Mouse (Mus musculus) hindbrain, embryonic 14.5 days (tissue): ENCODE data around the gene Card19. TPM values are rescaled to one million over a fixed set of nuclear protein-coding genes. Genes with fewer than 3 reads are reported as not detected.
A peak's percentile ranks its signal among the peaks of the same experiment; 100 is the strongest.

Experiments used
- ATAC-seq: fragments of 200-750 bp; cut with Nextera tagmentation; 2 replicates; pipeline ENCODE4 v1.8.0; 2017; ENCODE audit warnings: moderate number of reproducible peaks, mild to moderate bottlenecking, moderate TSS enrichment, moderate library complexity; ENCODE audit not compliant: low FRiP score
- DNase-seq: peaks from one replicate; pipeline ENCODE4 v3.0.0-alpha.2; 2015; ENCODE audit warnings: low spot score
- H3K27ac ChIP-seq: fragments of 300-500 bp; sonication (generic); 2 replicates; pipeline ENCODE4 v1.5.1; 2014; ENCODE audit warnings: mild to moderate bottlenecking, moderate library complexity
- H3K27me3 ChIP-seq: fragments of 300-500 bp; sonication (generic); 2 replicates; pipeline ENCODE4 v1.6.1; 2014; ENCODE audit warnings: mild to moderate bottlenecking, low read length, mixed read lengths; ENCODE audit not compliant: control insufficient read depth, insufficient read depth
- H3K36me3 ChIP-seq: fragments of 300-500 bp; sonication (generic); replicated peaks from 2 replicates; pipeline ENCODE4 v1.6.1; 2014; ENCODE audit not compliant: control insufficient read depth, insufficient read depth
- H3K4me1 ChIP-seq: fragments of 300-500 bp; sonication (generic); replicated peaks from 2 replicates; pipeline ENCODE4 v1.6.1; 2014; ENCODE audit warnings: antibody characterized with exemption, low read length, mixed read lengths; ENCODE audit not compliant: control insufficient read depth, insufficient read depth
- H3K4me2 ChIP-seq: fragments of 300-500 bp; sonication (generic); replicated peaks from 2 replicates; pipeline ENCODE4 v1.6.1; 2014; ENCODE audit warnings: mild to moderate bottlenecking, moderate library complexity
- H3K4me3 ChIP-seq: fragments of 300-500 bp; sonication (generic); replicated peaks from 2 replicates; pipeline ENCODE4 v1.5.1; 2014; ENCODE audit warnings: mild to moderate bottlenecking, low read length
- H3K9ac ChIP-seq: fragments of 300-500 bp; sonication (generic); 2 replicates; pipeline ENCODE4 v1.6.1; 2014
- H3K9me3 ChIP-seq: fragments of 300-500 bp; sonication (generic); 2 replicates; pipeline ENCODE4 v1.6.1; 2016; ENCODE audit warnings: low read length; ENCODE audit not compliant: control insufficient read depth
- WGBS: fragments of 180-500 bp; shearing (Covaris S2); extraction: QIAGEN DNeasy Blood & Tissue Kit; methylation state at CpG from one replicate; pipeline ENCODE4 v1.1.7; 2014; 5-methylcytosine and 5-hydroxymethylcytosine counted together
- polyA plus RNA-seq: library from polyadenylated mRNA; unstranded; fragments of >200 nt; fragmentation: Nextera tagmentation; extraction: Ambion mirVana; gene quantifications from 2 replicates; pipeline ENCODE4 v1.2.1, GENCODE M21; 2014

The Card19 gene
- polyA plus RNA-seq, 1 experiment from 2014 or later, result 37.0 TPM

DNA sequence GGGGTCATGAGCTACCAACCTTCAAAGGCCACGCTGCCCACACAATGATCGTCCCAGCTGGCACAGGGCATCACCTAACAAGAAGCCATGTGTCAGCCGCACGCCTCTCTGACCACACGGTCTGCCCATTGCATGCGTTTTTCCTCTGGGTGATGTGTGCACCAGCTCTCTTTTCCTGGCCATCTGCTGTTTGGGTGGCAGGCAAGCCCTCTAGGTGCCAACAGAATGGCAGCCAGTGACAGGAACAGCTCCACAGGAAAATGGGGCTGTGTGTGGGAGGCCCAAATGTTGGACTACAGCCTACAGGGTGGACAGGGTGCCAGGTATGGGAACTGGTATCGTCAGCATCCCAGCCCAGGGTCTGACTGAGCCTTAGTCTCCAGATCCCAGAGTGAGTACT is 43.5 kb downstream of the Card19 start:
- H3K9ac ChIP-seq, result no peak overlapping the region
- H3K4me2 ChIP-seq, result no peak overlapping the region
- no peaks in the 10 kb centered on the region for H3K9me3 ChIP-seq
- H3K4me1 ChIP-seq, result no peaks in the 10 kb centered on the region
- no peaks in the 10 kb centered on the region for H3K36me3 ChIP-seq
- 75% methylated on average over 7 of the region's 7 CpGs for WGBS
- no peak overlapping the region for H3K4me3 ChIP-seq
- H3K27ac ChIP-seq, result no peak overlapping the region
- DNase-seq (no peak), ATAC-seq (peak; percentile 47; the same call in 1 of the 2 replicates)
- H3K27me3 ChIP-seq, result no peaks in the 10 kb centered on the region

GRCm38 (mm10) chr13:49171729-49172128 is 44.1 kb downstream of the Card19 start:
- Histone ChIP-seq H3K4me1 (no peaks in the 10 kb centered on the region), H3K27ac (no peak overlapping the region), H3K9ac (no peak overlapping the region), H3K9me3 (no peaks in the 10 kb centered on the region), H3K36me3 (no peaks in the 10 kb centered on the region), H3K27me3 (no peaks in the 10 kb centered on the region), H3K4me2 (no peak overlapping the region), H3K4me3 (no peak overlapping the region)
- WGBS, result 78% methylated on average over 1 of the region's 1 CpGs
- ATAC-seq (no peak), DNase-seq (no peak)

DNA sequence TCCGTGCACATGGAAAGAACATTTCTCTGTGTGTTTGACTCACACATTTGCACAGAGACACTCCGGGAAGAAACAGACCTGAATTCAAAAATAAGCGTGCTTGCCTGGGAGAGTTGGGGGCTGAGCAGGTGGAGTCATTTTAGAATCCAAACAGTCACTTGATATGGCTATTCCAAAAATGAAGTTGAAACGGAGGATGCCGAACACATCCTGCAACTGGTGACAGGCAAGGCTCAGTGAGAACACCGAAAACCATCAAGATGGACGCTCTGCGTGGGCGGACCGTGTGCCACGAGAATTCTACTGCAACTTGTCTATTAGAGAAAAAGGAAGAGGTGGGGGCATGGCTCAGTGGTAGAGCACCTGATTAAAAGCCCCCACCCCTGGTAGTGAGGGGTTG is 45.2 kb downstream of the Card19 start:
- Histone ChIP-seq H3K4me1 (no peaks in the 10 kb centered on the region), H3K27ac (no peak overlapping the region), H3K36me3 (no peaks in the 10 kb centered on the region), H3K9ac (no peak overlapping the region), H3K9me3 (no peaks in the 10 kb centered on the region), H3K27me3 (no peaks in the 10 kb centered on the region), H3K4me2 (no peak overlapping the region), H3K4me3 (no peak overlapping the region)
- WGBS, result 96% methylated on average over 11 of the region's 11 CpGs
- DNase-seq (no peak), ATAC-seq (no peak)

- no peak overlapping the region for H3K9ac ChIP-seq
- no peak overlapping the region for H3K4me3 ChIP-seq
- ATAC-seq (peak; percentile 54; the same call in 1 of the 2 replicates), DNase-seq (peak; percentile 89)
- no peaks in the 10 kb centered on the region for H3K36me3 ChIP-seq
- H3K27ac ChIP-seq, result no peak overlapping the region
- no peaks in the 10 kb centered on the region for H3K9me3 ChIP-seq
- no peaks in the 10 kb centered on the region for H3K27me3 ChIP-seq
- no peaks in the 10 kb centered on the region for H3K4me1 ChIP-seq
- no peak overlapping the region for H3K4me2 ChIP-seq
- WGBS, result 19% methylated on average over 17 of the region's 17 CpGs
Observed at GRCm38 (mm10) chr13:49169448-49170207, 46.2 kb downstream of the Card19 start.

DNA sequence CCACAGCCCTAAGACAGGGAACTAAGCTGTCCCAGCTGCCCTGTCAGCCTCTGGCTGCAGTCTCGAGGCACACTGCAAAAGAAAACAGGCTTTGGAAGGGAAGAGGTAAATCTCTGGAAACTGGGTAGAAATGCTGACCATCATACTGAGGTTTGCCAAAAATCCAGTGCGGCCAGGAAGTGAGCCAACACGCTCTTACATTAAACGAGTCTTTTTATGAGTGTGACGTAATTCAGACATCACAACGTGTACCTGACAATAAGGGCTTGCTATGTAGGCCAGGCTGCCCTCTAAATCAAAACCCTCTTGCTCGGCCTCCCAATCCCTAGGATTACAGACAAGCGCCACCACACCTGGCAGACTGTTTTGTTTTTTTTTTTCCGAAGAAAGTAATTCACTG is 48.8 kb downstream of the Card19 start:
- no peak overlapping the region for H3K9ac ChIP-seq
- H3K36me3 ChIP-seq, result no peaks in the 10 kb centered on the region
- no peaks in the 10 kb centered on the region for H3K4me1 ChIP-seq
- H3K27me3 ChIP-seq, result no peaks in the 10 kb centered on the region
- H3K4me2 ChIP-seq, result no peak overlapping the region
- ATAC-seq, result no peak
- H3K27ac ChIP-seq, result no peak overlapping the region
- H3K9me3 ChIP-seq, result no peaks in the 10 kb centered on the region
- WGBS, result 84% methylated on average over 9 of the region's 9 CpGs
- no peak overlapping the region for H3K4me3 ChIP-seq
- DNase-seq, result no peak

DNA sequence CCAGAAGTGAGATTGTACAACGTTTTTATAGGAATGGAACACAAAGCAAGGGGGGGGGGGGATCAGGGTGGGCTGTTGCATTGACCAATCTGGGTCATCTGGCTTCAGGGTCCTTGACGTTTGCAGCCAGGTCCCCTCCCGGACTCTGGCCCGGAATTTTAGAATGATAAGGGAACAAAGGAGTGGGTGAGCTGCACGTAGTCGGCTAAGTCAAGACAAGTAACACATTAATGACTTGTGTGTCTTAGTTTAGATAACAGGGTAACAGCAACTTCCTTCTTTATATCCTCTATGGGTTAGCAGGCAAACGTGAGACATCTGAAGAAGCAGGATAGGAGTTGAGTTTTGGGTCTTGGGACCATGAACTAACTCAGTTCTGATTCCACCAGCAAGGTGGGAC is 52.2 kb downstream of the Card19 start:
- ATAC-seq (no peak), DNase-seq (no peak)
- H3K36me3 ChIP-seq, result no peaks in the 10 kb centered on the region
- H3K4me1 ChIP-seq, result no peaks in the 10 kb centered on the region
- no peak overlapping the region for H3K27ac ChIP-seq
- no peak overlapping the region for H3K4me3 ChIP-seq
- H3K4me2 ChIP-seq, result no peak overlapping the region
- H3K9me3 ChIP-seq, result no peaks in the 10 kb centered on the region
- H3K27me3 ChIP-seq, result no peaks in the 10 kb centered on the region
- no peak overlapping the region for H3K9ac ChIP-seq
- 88% methylated on average over 7 of the region's 7 CpGs for WGBS

DNA sequence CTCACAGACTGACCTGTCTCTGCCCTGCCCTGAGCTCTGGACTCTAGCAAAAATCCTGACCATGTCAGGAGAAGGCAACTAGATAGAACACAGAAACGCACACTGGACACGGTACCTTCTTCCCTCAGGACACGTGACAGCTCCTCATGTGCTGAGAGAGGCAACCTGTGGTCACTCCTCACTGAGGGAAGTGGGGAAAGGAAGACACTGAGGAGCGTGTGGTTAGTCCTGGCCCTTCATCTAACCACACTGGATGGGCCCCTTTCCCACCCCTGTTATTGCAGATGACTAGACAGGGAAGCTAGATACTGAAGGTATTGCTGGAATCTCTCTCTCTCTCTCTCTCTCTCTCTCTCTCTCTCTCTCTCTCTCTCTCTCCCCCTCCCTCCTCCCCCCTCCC is 53.1 kb downstream of the Card19 start:
- H3K4me2 ChIP-seq, result no peak overlapping the region
- H3K36me3 ChIP-seq, result no peaks in the 10 kb centered on the region
- H3K9me3 ChIP-seq, result no peaks in the 10 kb centered on the region
- DNase-seq, result no peak
- no peak for ATAC-seq
- 78% methylated on average over 4 of the region's 4 CpGs for WGBS
- no peaks in the 10 kb centered on the region for H3K4me1 ChIP-seq
- H3K9ac ChIP-seq, result no peak overlapping the region
- no peaks in the 10 kb centered on the region for H3K27me3 ChIP-seq
- no peak overlapping the region for H3K4me3 ChIP-seq
- H3K27ac ChIP-seq, result no peak overlapping the region

DNA sequence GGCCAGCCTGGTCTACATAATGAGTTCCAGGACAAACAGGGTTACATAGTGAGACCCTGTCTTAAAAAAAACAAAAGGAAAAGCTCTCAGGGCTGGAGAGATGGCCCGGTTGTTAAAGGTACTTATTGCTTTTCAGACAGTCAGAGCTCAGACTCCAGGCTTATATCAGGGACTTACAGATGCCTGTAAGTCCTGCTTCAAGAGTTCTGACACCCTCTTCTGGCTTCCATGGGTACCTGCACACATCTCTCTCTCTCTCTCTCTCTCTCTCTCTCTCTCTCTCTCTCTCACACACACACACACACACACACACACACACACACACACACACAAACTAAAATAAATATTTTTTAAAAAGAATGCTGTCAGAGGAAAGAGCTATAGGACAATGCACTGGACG is 54.6 kb downstream of the Card19 start:
- Histone ChIP-seq H3K9me3 (no peaks in the 10 kb centered on the region; the same call in 1 of the 2 replicates), H3K4me1 (no peaks in the 10 kb centered on the region), H3K4me2 (no peak overlapping the region), H3K27ac (no peak overlapping the region), H3K27me3 (no peaks in the 10 kb centered on the region), H3K36me3 (no peaks in the 10 kb centered on the region), H3K9ac (no peak overlapping the region), H3K4me3 (no peak overlapping the region)
- WGBS, result 70% methylated on average over 2 of the region's 2 CpGs
- ATAC-seq (no peak), DNase-seq (no peak)

GRCm38 (mm10) chr13:49158040-49158713 is 57.7 kb downstream of the Card19 start:
- H3K27ac ChIP-seq, result no peak overlapping the region
- DNase-seq (no peak), ATAC-seq (no peak)
- no peaks in the 10 kb centered on the region for H3K27me3 ChIP-seq
- no peak overlapping the region for H3K9ac ChIP-seq
- H3K4me3 ChIP-seq, result no peak overlapping the region
- H3K9me3 ChIP-seq, result no peaks in the 10 kb centered on the region; the same call in 1 of the 2 replicates
- no peak overlapping the region for H3K4me2 ChIP-seq
- 82% methylated on average over 10 of the region's 10 CpGs for WGBS
- no peaks in the 10 kb centered on the region for H3K4me1 ChIP-seq
- H3K36me3 ChIP-seq, result no peaks in the 10 kb centered on the region
